Mouse (Mus musculus): ENCODE measurements around the gene Psrc1. TPM values are rescaled to one million over a fixed set of nuclear protein-coding genes. Genes with fewer than 3 reads are reported as not detected.

The Psrc1 gene
- total RNA-seq, 1 experiment, result 172 TPM

DNA sequence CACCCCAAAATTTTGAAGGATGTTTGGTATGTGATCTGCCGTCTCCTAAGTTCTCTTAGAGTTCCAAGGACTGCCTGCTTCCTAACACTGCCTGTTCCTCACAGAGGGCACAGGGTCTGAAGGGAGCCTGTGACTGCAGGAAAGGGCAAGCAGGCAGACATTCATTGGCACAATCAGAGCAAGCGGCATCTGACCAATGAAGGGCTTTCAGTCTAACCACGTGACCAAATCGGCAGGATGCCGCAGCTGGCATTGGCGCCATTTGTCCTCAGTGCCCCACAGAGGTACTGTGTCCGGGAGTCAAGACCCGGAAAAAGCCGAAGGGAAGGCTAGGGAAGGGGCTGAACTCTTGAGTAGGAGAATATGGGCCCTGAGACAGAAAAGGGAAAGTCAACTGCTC is 16.5 kb upstream of the Psrc1 start:
- Histone ChIP-seq H3K4me3 (ENCODE audit: insufficient read depth in 1 of 2, low read depth in 1 of 2, low read length in 2 of 2, poor library complexity in 1 of 2, severe bottlenecking in 1 of 2) (peak overlapping the region; percentile 16 to 31; a peak in 3 of 4 replicates), H3K9ac (ENCODE audit: insufficient read depth, low read depth, low read length, poor library complexity, severe bottlenecking) (peak overlapping the region; percentile 6; the same call in 1 of the 2 replicates), H3K4me1 (ENCODE audit: control insufficient read depth in 2 of 2, insufficient read depth in 2 of 2, low read length in 2 of 2, poor library complexity in 1 of 2) (peaks cover 1 to 2% of the 10 kb centered on the region in 2 experiments; a peak in 2 of 4 replicates), H3K9me3 (ENCODE audit: control insufficient read depth, insufficient read depth, low read depth, low read length) (no peaks in the 10 kb centered on the region), H3K36me3 (ENCODE audit: control insufficient read depth, insufficient read depth, low read length, poor library complexity, severe bottlenecking) (no peaks in the 10 kb centered on the region), H3K27ac (ENCODE audit: insufficient read depth, low read depth, low read length, poor library complexity, severe bottlenecking) (no peak overlapping the region)
- DNase-seq (ENCODE audit: low read depth, low spot score), result no peak
- in situ Hi-C loops (cut with MboI; ENCODE audit: low sequenced_read_pairs in 2 of 2, unreplicated experiment in 2 of 2), result no loop called here
- no peak for TF ChIP-seq ZNF384 (IDR thresholded peaks at IDR 0.05; ENCODE audit: low read depth, low read length)
- TF ChIP-seq HCFC1 (IDR thresholded peaks at IDR 0.05; ENCODE audit: borderline replicate concordance, insufficient read depth, low read length), result no peak
- TF ChIP-seq MAFK (IDR thresholded peaks at IDR 0.05; ENCODE audit: insufficient read depth, low read depth, low read length), result no peak
- no peak for TF ChIP-seq ZC3H11A (IDR thresholded peaks at IDR 0.05; ENCODE audit: borderline replicate concordance, low read depth, low read length)
- TF ChIP-seq CHD2 (IDR thresholded peaks at IDR 0.05; ENCODE audit: low read depth, low read length), result no peak

DNA sequence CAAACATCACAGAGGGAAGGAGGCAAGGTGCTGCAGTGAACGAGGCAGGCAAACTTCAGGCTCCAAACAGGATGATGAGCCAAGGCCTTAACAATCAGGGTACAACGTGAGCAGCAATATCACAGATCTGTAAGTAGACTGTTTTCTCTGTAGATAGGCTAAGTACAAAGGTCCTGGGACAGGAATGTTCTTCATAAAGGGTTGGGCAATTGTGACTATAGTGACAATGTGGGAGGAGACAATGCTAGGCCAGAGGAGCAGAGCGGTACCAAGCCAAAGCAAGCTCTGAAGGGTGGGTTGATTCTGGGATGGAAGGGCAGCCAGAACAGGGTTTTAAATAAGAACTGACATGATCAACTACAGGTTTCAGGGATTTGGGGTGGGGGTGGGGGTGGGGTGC is 15.8 kb upstream of the Psrc1 start:
- DNase-seq (ENCODE audit: low read depth, low spot score), result no peak
- H3K9me3 ChIP-seq (ENCODE audit: control insufficient read depth, insufficient read depth, low read depth, low read length), result no peaks in the 10 kb centered on the region
- no peaks in the 10 kb centered on the region; a peak in 1 of 4 replicates for H3K4me1 ChIP-seq (ENCODE audit: control insufficient read depth in 2 of 2, insufficient read depth in 2 of 2, low read length in 2 of 2, poor library complexity in 1 of 2)
- no peaks in the 10 kb centered on the region for H3K36me3 ChIP-seq (ENCODE audit: control insufficient read depth, insufficient read depth, low read length, poor library complexity, severe bottlenecking)
- in situ Hi-C loops (cut with MboI; ENCODE audit: low sequenced_read_pairs in 2 of 2, unreplicated experiment in 2 of 2), result no loop called here
- peak overlapping the region; percentile 6; the same call in 1 of the 2 replicates for H3K9ac ChIP-seq (ENCODE audit: insufficient read depth, low read depth, low read length, poor library complexity, severe bottlenecking)
- no peak overlapping the region; a peak in 2 of 4 replicates for H3K4me3 ChIP-seq (ENCODE audit: insufficient read depth in 1 of 2, low read depth in 1 of 2, low read length in 2 of 2, poor library complexity in 1 of 2, severe bottlenecking in 1 of 2)
- no peak overlapping the region for H3K27ac ChIP-seq (ENCODE audit: insufficient read depth, low read depth, low read length, poor library complexity, severe bottlenecking)
- no peak for TF ChIP-seq ZC3H11A (IDR thresholded peaks at IDR 0.05; ENCODE audit: borderline replicate concordance, low read depth, low read length)
- TF ChIP-seq ZNF384 (IDR thresholded peaks at IDR 0.05; ENCODE audit: low read depth, low read length), result no peak
- TF ChIP-seq CHD2 (IDR thresholded peaks at IDR 0.05; ENCODE audit: low read depth, low read length), result no peak
- no peak for TF ChIP-seq MAFK (IDR thresholded peaks at IDR 0.05; ENCODE audit: insufficient read depth, low read depth, low read length)
- TF ChIP-seq HCFC1 (IDR thresholded peaks at IDR 0.05; ENCODE audit: borderline replicate concordance, insufficient read depth, low read length), result no peak

DNA sequence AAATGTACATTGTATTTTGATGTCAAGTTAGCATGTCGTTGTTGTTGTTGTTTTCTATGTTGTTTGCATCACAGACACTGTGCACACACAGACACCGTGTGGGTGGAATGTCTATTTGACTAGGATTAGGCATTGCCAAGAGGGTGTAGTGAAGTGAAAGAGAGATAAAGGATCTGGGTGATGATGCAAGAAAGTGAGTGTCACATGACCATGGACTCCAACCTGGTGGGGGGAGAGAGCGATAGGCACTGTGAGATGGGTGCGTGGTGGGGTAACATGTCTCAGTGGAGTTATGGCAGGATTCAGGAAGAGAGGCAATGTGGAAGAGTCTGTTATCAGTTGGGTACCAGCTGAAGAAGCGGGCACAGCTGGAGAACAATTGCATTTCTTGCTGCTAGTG is 14.9 kb upstream of the Psrc1 start:
- Histone ChIP-seq H3K27ac (ENCODE audit: insufficient read depth, low read depth, low read length, poor library complexity, severe bottlenecking) (no peak overlapping the region), H3K36me3 (ENCODE audit: control insufficient read depth, insufficient read depth, low read length, poor library complexity, severe bottlenecking) (no peaks in the 10 kb centered on the region), H3K9me3 (ENCODE audit: control insufficient read depth, insufficient read depth, low read depth, low read length) (no peaks in the 10 kb centered on the region), H3K4me3 (ENCODE audit: insufficient read depth in 1 of 2, low read depth in 1 of 2, low read length in 2 of 2, poor library complexity in 1 of 2, severe bottlenecking in 1 of 2) (no peak overlapping the region), H3K4me1 (ENCODE audit: control insufficient read depth in 2 of 2, insufficient read depth in 2 of 2, low read length in 2 of 2, poor library complexity in 1 of 2) (no peaks in the 10 kb centered on the region; a peak in 1 of 4 replicates), H3K9ac (ENCODE audit: insufficient read depth, low read depth, low read length, poor library complexity, severe bottlenecking) (no peak overlapping the region)
- no peak for DNase-seq (ENCODE audit: low read depth, low spot score)
- TF ChIP-seq ZC3H11A (IDR thresholded peaks at IDR 0.05; ENCODE audit: borderline replicate concordance, low read depth, low read length) (no peak), ZNF384 (IDR thresholded peaks at IDR 0.05; ENCODE audit: low read depth, low read length) (no peak), HCFC1 (IDR thresholded peaks at IDR 0.05; ENCODE audit: borderline replicate concordance, insufficient read depth, low read length) (no peak), CHD2 (IDR thresholded peaks at IDR 0.05; ENCODE audit: low read depth, low read length) (no peak), MAFK (IDR thresholded peaks at IDR 0.05; ENCODE audit: insufficient read depth, low read depth, low read length) (no peak)
- in situ Hi-C loops (cut with MboI; ENCODE audit: low sequenced_read_pairs in 2 of 2, unreplicated experiment in 2 of 2), result no loop called here

GRCm38 (mm10) chr3:108372274-108372673 is 11.4 kb upstream of the Psrc1 start:
- no peak overlapping the region for H3K9ac ChIP-seq (ENCODE audit: insufficient read depth, low read depth, low read length, poor library complexity, severe bottlenecking)
- TF ChIP-seq CHD2 (IDR thresholded peaks at IDR 0.05; ENCODE audit: low read depth, low read length) (no peak), HCFC1 (IDR thresholded peaks at IDR 0.05; ENCODE audit: borderline replicate concordance, insufficient read depth, low read length) (no peak), ZNF384 (IDR thresholded peaks at IDR 0.05; ENCODE audit: low read depth, low read length) (no peak), ZC3H11A (IDR thresholded peaks at IDR 0.05; ENCODE audit: borderline replicate concordance, low read depth, low read length) (no peak), MAFK (IDR thresholded peaks at IDR 0.05; ENCODE audit: insufficient read depth, low read depth, low read length) (no peak)
- H3K36me3 ChIP-seq (ENCODE audit: control insufficient read depth, insufficient read depth, low read length, poor library complexity, severe bottlenecking), result no peaks in the 10 kb centered on the region
- no peaks in the 10 kb centered on the region for H3K9me3 ChIP-seq (ENCODE audit: control insufficient read depth, insufficient read depth, low read depth, low read length)
- no peak for DNase-seq (ENCODE audit: low read depth, low spot score)
- no peak overlapping the region for H3K4me3 ChIP-seq (ENCODE audit: insufficient read depth in 1 of 2, low read depth in 1 of 2, low read length in 2 of 2, poor library complexity in 1 of 2, severe bottlenecking in 1 of 2)
- no peak overlapping the region for H3K27ac ChIP-seq (ENCODE audit: insufficient read depth, low read depth, low read length, poor library complexity, severe bottlenecking)
- in situ Hi-C loops (cut with MboI; ENCODE audit: low sequenced_read_pairs in 2 of 2, unreplicated experiment in 2 of 2), result no loop called here
- no peaks in the 10 kb centered on the region; a peak in 1 of 4 replicates for H3K4me1 ChIP-seq (ENCODE audit: control insufficient read depth in 2 of 2, insufficient read depth in 2 of 2, low read length in 2 of 2, poor library complexity in 1 of 2)

DNA sequence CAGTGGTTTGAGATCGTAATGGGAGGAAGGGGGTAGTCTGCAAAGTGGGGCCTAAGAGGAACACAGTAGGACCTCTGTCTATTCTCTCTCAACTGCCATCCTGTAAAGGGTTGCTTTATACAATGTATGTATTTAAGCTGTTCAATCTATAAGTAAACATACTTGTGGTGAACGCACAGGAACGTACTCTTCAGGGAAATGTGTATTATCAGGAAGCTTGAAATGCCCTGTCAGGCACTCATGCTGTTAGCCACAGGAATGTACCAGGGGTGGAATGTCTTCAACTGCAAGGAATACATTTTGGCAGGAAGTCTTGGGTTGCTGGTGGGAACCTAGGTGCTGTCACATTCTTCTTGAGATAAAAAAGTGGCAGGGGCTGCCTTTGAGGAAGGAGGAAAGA is 10.9 kb upstream of the Psrc1 start:
- Histone ChIP-seq H3K4me1 (ENCODE audit: control insufficient read depth in 2 of 2, insufficient read depth in 2 of 2, low read length in 2 of 2, poor library complexity in 1 of 2) (no peaks in the 10 kb centered on the region; a peak in 1 of 4 replicates), H3K9ac (ENCODE audit: insufficient read depth, low read depth, low read length, poor library complexity, severe bottlenecking) (no peak overlapping the region), H3K36me3 (ENCODE audit: control insufficient read depth, insufficient read depth, low read length, poor library complexity, severe bottlenecking) (no peaks in the 10 kb centered on the region), H3K9me3 (ENCODE audit: control insufficient read depth, insufficient read depth, low read depth, low read length) (no peaks in the 10 kb centered on the region), H3K27ac (ENCODE audit: insufficient read depth, low read depth, low read length, poor library complexity, severe bottlenecking) (no peak overlapping the region), H3K4me3 (ENCODE audit: insufficient read depth in 1 of 2, low read depth in 1 of 2, low read length in 2 of 2, poor library complexity in 1 of 2, severe bottlenecking in 1 of 2) (no peak overlapping the region)
- in situ Hi-C loops (cut with MboI; ENCODE audit: low sequenced_read_pairs in 2 of 2, unreplicated experiment in 2 of 2), result no loop called here
- DNase-seq (ENCODE audit: low read depth, low spot score), result no peak
- TF ChIP-seq HCFC1 (IDR thresholded peaks at IDR 0.05; ENCODE audit: borderline replicate concordance, insufficient read depth, low read length) (no peak), ZC3H11A (IDR thresholded peaks at IDR 0.05; ENCODE audit: borderline replicate concordance, low read depth, low read length) (no peak), ZNF384 (IDR thresholded peaks at IDR 0.05; ENCODE audit: low read depth, low read length) (no peak), CHD2 (IDR thresholded peaks at IDR 0.05; ENCODE audit: low read depth, low read length) (no peak), MAFK (IDR thresholded peaks at IDR 0.05; ENCODE audit: insufficient read depth, low read depth, low read length) (no peak)

All from ES-E14 (cell line).